Mouse (Mus musculus): ENCODE results near the gene Cpn2.
A peak's percentile ranks its signal among the peaks of the same experiment; 100 is the strongest.

The Cpn2 gene

GRCm38 (mm10) chr16:30267359-30267758, at the start of gene Cpn2:
TSS of gene Cpn2 (minus strand) at chr16:30267499.
- no peak for DNase-seq (ENCODE audit: low read depth, low spot score)

GRCm38 (mm10) chr16:30314236-30314635, 46.9 kb upstream of the Cpn2 start:
- DNase-seq (ENCODE audit: low read depth, low spot score): peak; percentile 16

DNA sequence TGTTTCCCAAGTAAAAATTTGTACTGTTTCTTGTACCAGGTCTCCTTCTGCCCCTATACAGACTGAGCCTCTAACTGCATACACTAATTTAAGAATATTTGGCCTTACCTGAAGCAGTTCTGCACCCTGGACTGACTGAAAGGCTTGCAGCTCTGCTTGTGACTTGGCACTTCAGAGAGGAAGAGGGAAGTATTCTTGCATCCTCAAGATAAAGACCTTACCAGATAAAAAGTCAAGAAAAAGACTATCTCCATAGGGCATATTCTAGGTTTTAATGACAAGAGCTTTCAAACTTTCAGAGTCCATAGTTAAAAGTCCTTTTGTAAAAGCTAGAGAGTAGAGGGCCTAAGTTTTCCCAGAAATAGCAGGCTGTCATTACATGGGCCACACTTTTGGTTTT, 43.3 kb upstream of the Cpn2 start, which contains the start of gene Gp5:
Gene Gp5, minus strand, starts transcription at position 133 of the 400 bp plus-strand sequence.
- DNase-seq (ENCODE audit: low read depth, low spot score): no peak

DNA sequence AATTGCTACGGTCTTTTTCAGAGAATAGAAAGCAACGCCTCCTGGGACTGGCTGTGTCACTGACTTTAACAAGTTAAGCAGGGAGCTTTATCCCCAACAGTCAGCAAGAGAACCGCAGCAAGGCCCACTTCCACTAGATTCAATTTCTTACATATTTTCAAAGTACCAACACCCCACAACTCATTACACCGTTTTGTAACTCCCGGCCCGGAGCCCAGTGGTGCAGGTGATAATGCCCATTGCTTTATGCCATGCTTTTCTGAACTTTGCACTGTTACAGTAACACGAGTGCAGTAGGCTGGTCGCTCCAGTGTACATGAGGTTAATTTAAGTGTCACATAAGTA, 42.8 kb upstream of the Cpn2 start:
- DNase-seq (ENCODE audit: low read depth, low spot score): no peak

DNA sequence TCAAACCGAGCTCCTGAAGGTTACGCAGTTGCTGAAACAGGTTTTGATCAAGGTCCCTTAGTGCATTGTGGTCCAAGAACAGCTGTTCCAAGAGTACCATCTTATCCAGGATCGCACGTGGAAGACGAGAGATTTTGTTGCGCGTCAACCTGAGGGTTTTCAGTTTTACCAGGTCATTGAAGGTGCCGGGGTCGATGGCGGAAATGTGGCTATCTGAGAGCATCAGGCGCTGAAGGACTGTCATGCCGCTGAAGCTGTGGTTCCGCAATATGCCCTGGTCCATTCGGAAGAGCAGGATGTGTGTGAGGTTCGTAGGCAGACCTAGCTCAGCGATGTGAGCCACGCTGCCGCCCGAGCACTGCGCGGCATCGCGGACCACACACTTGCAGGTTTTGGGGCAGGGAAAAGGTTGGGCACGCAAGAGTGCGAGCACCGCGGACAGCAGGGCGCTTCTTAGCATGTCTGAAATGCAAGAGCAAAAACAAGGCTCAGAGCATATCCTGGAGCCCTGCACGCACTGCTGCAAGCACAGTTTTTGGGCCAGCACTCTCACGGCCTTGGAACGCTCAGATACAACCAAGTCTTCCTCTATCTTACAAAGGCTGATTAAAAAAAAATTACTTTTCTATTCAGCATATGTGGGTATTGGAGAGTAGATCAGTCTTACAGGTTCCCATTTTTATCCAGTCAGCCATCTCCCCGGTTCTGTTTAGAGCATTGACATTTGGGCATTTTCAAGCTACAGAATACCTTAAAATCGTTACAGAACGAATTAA, 42.3 kb upstream of the Cpn2 start:
- DNase-seq (ENCODE audit: low read depth, low spot score): no peak

DNA sequence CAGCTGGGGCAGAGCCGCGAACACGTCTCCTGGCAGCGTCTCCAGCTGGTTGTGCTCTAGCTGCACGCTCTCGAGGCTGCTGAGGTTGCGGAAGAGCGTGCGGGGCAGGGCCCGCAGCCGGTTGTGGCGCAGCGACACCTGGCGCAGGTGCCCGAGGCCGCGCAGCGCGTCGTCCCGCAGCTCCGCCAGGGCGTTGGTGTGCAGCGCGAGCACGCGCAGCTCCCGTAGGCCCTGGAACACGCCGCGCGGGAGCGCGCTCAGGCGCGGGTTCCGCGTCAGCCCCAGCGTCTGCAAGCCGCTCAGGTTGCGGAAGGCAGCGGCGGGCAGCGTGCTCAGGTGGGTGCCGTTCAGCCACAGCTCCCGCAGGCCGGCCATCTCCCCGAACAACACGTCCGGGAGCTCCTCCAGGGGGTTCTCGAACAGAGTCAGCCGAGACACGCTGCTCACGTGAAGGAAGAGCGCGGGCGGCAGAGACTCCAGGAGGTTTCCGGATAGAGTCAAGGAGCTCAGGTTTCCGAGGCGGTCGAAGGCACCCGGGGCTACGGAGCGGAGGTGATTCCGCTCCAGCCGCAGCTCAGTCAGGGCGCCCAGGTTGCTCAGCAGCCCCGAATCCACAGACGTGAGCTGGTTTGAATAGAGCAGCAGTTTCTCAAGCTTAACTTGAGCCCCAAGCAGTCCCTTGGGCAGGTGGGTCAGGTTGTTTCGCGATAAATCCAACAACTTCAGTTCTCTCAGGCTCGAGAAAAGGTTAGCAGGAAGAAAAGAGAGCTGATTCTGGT, 41.5 kb upstream of the Cpn2 start:
- peak; percentile 38 for DNase-seq (ENCODE audit: low read depth, low spot score)

DNA sequence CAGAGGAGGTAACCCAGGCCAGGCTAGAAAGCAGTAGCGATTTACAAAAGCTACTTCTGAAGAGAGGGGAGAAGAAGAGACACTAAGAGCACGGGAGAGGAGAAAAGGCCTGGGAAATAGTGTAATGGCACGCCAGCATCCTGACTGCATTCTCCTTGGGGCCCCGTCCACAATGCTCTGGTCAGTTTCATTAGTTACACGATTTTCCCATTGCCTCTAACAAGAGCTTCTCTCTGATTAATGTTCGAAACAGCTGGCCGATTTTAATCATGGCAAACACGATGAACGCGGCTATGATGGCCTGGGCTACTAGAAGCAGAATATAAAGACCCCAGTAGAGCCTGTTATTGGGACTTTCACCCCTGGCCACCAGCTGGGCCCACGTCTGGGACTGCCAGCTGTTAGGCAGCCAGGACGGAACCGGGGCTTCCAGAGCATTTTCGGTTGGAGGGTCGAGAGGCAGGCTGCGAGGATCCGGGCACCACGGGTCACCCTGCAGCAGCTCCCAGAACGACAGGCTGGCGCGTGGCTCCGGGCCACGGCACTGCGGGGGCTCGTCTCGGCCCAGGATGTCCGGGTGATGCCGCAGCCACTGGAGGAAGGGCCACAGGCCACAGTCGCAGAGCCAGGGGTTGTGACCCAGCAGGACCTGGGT, 40.8 kb upstream of the Cpn2 start:
- DNase-seq (ENCODE audit: low read depth, low spot score): no peak

GRCm38 (mm10) chr16:30307306-30307705, 40.0 kb upstream of the Cpn2 start:
- DNase-seq (ENCODE audit: low read depth, low spot score): no peak

GRCm38 (mm10) chr16:30306102-30306501, 38.8 kb upstream of the Cpn2 start:
- DNase-seq (ENCODE audit: low read depth, low spot score): no peak

- no peak for DNase-seq (ENCODE audit: low read depth, low spot score)
Observed at GRCm38 (mm10) chr16:30304236-30304635, 36.9 kb upstream of the Cpn2 start.

GRCm38 (mm10) chr16:30303411-30303810, 36.1 kb upstream of the Cpn2 start:
- DNase-seq (ENCODE audit: low read depth, low spot score): no peak

- DNase-seq (ENCODE audit: low read depth, low spot score): no peak
Observed at GRCm38 (mm10) chr16:30302686-30303085, 35.4 kb upstream of the Cpn2 start.

DNA sequence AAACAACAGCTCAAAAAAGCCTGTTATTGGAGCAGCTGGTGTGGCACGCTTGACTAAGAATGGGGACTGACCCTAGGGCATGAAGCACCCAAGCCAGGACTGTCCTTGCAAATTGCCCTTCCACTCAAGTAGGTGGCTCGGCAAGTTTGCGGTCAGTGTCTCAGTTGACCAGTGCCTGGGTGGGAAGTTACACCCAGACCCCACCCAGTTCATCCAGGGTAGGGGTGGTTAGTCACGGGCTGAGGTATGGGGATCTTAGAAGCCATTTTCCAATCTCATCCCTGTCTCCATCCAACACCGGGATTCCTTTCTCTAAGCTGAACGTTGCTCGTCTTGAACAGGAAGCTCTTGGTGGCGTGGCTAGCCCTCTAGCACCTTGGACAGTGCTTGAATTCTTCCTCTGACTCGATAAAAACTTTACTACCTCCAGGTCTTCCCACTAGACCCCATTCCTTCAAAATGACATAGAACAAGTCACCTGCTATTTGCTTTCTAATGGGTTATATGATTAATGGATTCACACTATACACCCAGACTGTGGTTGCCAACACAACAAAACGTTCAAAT, 32.5 kb upstream of the Cpn2 start:
- DNase-seq (ENCODE audit: low read depth, low spot score): no peak

- DNase-seq (ENCODE audit: low read depth, low spot score): no peak
Observed at GRCm38 (mm10) chr16:30297450-30297849, 30.2 kb upstream of the Cpn2 start.

- no peak for DNase-seq (ENCODE audit: low read depth, low spot score)
Observed at GRCm38 (mm10) chr16:30296601-30297275, 29.4 kb upstream of the Cpn2 start.

DNA sequence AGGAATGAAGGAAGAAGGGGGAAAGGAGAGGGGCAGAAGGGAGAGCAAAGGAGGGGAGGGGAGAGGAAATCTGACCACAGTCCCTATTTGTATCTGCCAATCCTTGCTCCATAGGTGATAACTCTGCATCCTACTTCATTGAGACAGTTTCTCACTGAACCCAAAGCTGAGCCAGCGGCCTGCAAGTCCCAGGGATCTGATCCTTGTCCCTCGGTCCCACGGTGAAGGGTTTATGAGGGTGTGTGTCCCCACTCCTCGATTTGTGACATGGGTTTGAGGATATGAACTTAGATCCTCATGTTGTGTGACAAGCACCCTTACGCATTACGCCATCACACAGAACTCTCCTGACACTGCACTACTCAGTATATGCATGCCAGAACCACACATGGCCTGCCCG, 27.8 kb upstream of the Cpn2 start:
- DNase-seq (ENCODE audit: low read depth, low spot score): no peak

- no peak for DNase-seq (ENCODE audit: low read depth, low spot score)
Observed at GRCm38 (mm10) chr16:30290436-30290835, 23.1 kb upstream of the Cpn2 start.

DNA sequence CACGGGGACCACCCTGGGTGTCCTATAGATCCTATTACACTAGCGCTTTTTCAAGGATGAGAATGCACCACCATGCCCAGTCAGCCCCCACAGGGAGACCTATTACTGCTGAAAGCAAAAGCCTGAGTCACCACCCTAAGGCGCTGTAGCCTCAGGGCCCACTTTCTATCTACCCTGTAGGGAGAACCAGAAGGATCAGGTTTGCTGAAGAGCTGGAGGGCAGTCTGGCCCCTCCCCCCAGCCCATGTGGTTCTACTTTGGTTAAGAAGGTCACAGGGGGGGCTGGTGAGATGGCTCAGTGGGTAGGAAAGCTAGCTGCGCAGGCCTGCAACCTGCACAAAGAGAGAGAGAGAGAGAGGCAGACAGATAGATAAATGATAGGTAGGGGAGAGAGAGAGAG, 18.4 kb upstream of the Cpn2 start:
- DNase-seq (ENCODE audit: low read depth, low spot score): no peak

- DNase-seq (ENCODE audit: low read depth, low spot score): no peak
Observed at GRCm38 (mm10) chr16:30283743-30284337, 16.5 kb upstream of the Cpn2 start.

DNA sequence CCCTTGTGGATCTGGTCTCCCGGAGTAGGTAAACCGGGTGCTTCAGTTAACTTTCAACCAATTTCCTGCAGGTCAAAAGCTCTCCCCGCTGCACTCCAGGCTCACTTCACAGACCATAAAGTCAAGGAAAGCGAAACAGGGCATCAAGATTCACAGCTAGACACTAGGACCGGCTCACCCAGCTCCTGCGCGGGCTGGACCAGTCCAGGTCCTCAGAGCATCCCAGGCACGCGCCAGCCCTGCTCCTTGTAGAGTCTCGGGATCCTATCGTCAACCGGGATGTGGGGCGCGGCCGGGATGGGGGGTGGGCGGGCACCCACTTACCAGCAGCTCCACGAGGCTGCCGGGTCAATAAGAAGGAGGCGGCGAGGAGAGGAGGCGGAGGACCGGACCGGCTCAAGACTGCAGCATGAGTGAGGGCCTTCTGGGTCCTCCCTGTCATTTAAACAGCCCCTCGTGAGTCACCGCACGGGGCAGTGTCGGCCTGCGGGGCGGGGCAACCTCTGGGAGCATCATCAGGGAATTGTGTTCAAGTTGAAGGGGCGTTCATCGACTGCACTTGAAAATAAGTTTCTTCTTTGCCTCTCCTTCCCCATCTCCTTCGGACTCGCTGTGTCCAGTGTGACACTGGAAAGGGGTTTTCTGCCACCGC, 15.7 kb upstream of the Cpn2 start, which contains the start of gene Lrrc15:
Gene Lrrc15, minus strand, starts transcription at position 413 of the 652 bp plus-strand sequence.
- no peak for DNase-seq (ENCODE audit: low read depth, low spot score)
